Mouse (Mus musculus) telencephalon, adult 2 months (tissue): ENCODE results near the gene Cttnbp2nl.

Experiments
- DNase-seq: peaks from one replicate; pipeline ENCODE4 v3.0.0-alpha.2; 2011; ENCODE audit warnings: low read depth, low spot score

Cttnbp2nl gene

GRCm38 (mm10) chr3:105058627-105059513, 5.9 kb upstream of the Cttnbp2nl start:
- DNase-seq, result peak; percentile 64

GRCm38 (mm10) chr3:105055666-105056065, 2.7 kb upstream of the Cttnbp2nl start:
- no peak for DNase-seq

GRCm38 (mm10) chr3:105054952-105055351, 2.0 kb upstream of the Cttnbp2nl start:
- no peak for DNase-seq

GRCm38 (mm10) chr3:105053698-105054001, 704 bp upstream of the Cttnbp2nl start:
- no peak for DNase-seq

- DNase-seq, result no peak
These were observed 592 bp downstream of the Cttnbp2nl start for GRCm38 (mm10) chr3:105052171-105052936.

GRCm38 (mm10) chr3:105051103-105051502, 1.8 kb downstream of the Cttnbp2nl start:
- DNase-seq, result no peak

- DNase-seq, result no peak
These were observed 3.1 kb downstream of the Cttnbp2nl start for GRCm38 (mm10) chr3:105049848-105050247.

GRCm38 (mm10) chr3:105047616-105048015, 5.3 kb downstream of the Cttnbp2nl start:
- no peak for DNase-seq

- no peak for DNase-seq
These were observed 6.1 kb downstream of the Cttnbp2nl start for GRCm38 (mm10) chr3:105046870-105047269.

GRCm38 (mm10) chr3:105043746-105044145, 9.2 kb downstream of the Cttnbp2nl start:
- no peak for DNase-seq

GRCm38 (mm10) chr3:105040983-105041625, 11.8 kb downstream of the Cttnbp2nl start:
- no peak for DNase-seq

- no peak for DNase-seq
These were observed 12.9 kb downstream of the Cttnbp2nl start for GRCm38 (mm10) chr3:105040002-105040401.

GRCm38 (mm10) chr3:105037240-105037770, 15.6 kb downstream of the Cttnbp2nl start:
- DNase-seq, result no peak

GRCm38 (mm10) chr3:105036281-105036847, 16.6 kb downstream of the Cttnbp2nl start:
- no peak for DNase-seq

GRCm38 (mm10) chr3:105023371-105024005, 29.5 kb downstream of the Cttnbp2nl start:
- no peak for DNase-seq

GRCm38 (mm10) chr3:105019826-105020692, 32.9 kb downstream of the Cttnbp2nl start:
- no peak for DNase-seq

GRCm38 (mm10) chr3:105018783-105019105, 34.2 kb downstream of the Cttnbp2nl start:
- no peak for DNase-seq

- DNase-seq, result no peak
These were observed 34.7 kb downstream of the Cttnbp2nl start for GRCm38 (mm10) chr3:105018085-105018782.

- DNase-seq, result no peak
These were observed 35.6 kb downstream of the Cttnbp2nl start for GRCm38 (mm10) chr3:105017314-105017713.

- DNase-seq, result no peak
These were observed 36.7 kb downstream of the Cttnbp2nl start for GRCm38 (mm10) chr3:105016204-105016603.
